Comparison of ENCODE assay signal across 8 mouse cellular contexts in genomic region chr8:126847664-126848353, GRCm38 (mm10).
A peak's percentile ranks its signal among the peaks of the same experiment; 100 is the strongest.
DNase-seq lines count a peak whose midpoint lies in the region; ATAC-seq and TF ChIP-seq lines count a peak whose summit lies in the region.

No protein-coding gene starts in this region.

- H3K27me3 ChIP-seq in midbrain, embryonic 10.5 days (ENCODE audit: low read depth, poor library complexity, severe bottlenecking) = no peaks in the 10 kb centered on the region
- H3K27me3 ChIP-seq in midbrain, embryonic 14.5 days (ENCODE audit: control insufficient read depth, insufficient read depth, low read length) = no peaks in the 10 kb centered on the region
- H3K27me3 ChIP-seq in heart, postnatal 0 days (ENCODE audit: control insufficient read depth, insufficient read depth, low read length) = no peaks in the 10 kb centered on the region
- no peaks in the 10 kb centered on the region for H3K27me3 ChIP-seq in forebrain, embryonic 13.5 days
- H3K27me3 ChIP-seq in kidney, embryonic 16.5 days (ENCODE audit: insufficient read depth, low read length) = no peaks in the 10 kb centered on the region

- no peak overlapping the region for H3K4me3 ChIP-seq in midbrain, embryonic 10.5 days
- H3K4me3 ChIP-seq in midbrain, embryonic 14.5 days (replicated peaks; ENCODE audit: low read depth, low read length) = no peak overlapping the region
- H3K4me3 ChIP-seq in heart, postnatal 0 days (ENCODE audit: low read depth, low read length) = no peak overlapping the region
- no peak overlapping the region for H3K4me3 ChIP-seq in forebrain, embryonic 13.5 days
- no peak overlapping the region for H3K4me3 ChIP-seq in kidney, embryonic 16.5 days (ENCODE audit: low read length)

- no peak overlapping the region for H3K9ac ChIP-seq in midbrain, embryonic 14.5 days (replicated peaks; ENCODE audit: low read length)
- H3K9ac ChIP-seq in heart, postnatal 0 days (replicated peaks; ENCODE audit: low read depth, low read length) = no peak overlapping the region
- no peak overlapping the region for H3K9ac ChIP-seq in forebrain, embryonic 13.5 days
- no peak overlapping the region for H3K9ac ChIP-seq in kidney, embryonic 16.5 days (replicated peaks; ENCODE audit: low read length)

- no peak for TF ChIP-seq EP300 in heart, postnatal 0 days (IDR thresholded peaks at IDR 0.05; ENCODE audit: low read depth)

- WGBS in midbrain, embryonic 10.5 days = 82% methylated on average over 8 of the region's 8 CpGs
- 81% methylated on average over 8 of the region's 8 CpGs for WGBS in midbrain, embryonic 14.5 days
- 42% methylated on average over 8 of the region's 8 CpGs for WGBS in heart, postnatal 0 days
- WGBS in forebrain, embryonic 13.5 days = 82% methylated on average over 8 of the region's 8 CpGs
- WGBS in kidney, embryonic 16.5 days = 55% methylated on average over 8 of the region's 8 CpGs

- H3K4me2 ChIP-seq in midbrain, embryonic 14.5 days (ENCODE audit: low read length) = no peak overlapping the region
- no peak overlapping the region for H3K4me2 ChIP-seq in heart, postnatal 0 days (ENCODE audit: low read depth, low read length)
- no peak overlapping the region for H3K4me2 ChIP-seq in forebrain, embryonic 13.5 days
- H3K4me2 ChIP-seq in kidney, embryonic 16.5 days (replicated peaks; ENCODE audit: low read depth, low read length) = no peak overlapping the region

- no peaks in the 10 kb centered on the region for H3K9me3 ChIP-seq in midbrain, embryonic 10.5 days (replicated peaks)
- no peaks in the 10 kb centered on the region for H3K9me3 ChIP-seq in midbrain, embryonic 14.5 days (ENCODE audit: control insufficient read depth, low read length)
- no peaks in the 10 kb centered on the region for H3K9me3 ChIP-seq in heart, postnatal 0 days (replicated peaks; ENCODE audit: control insufficient read depth, low read length)
- H3K9me3 ChIP-seq in forebrain, embryonic 13.5 days (replicated peaks) = no peaks in the 10 kb centered on the region
- no peaks in the 10 kb centered on the region for H3K9me3 ChIP-seq in kidney, embryonic 16.5 days (ENCODE audit: low read length)

- TF ChIP-seq CTCF in heart, postnatal 0 days (IDR thresholded peaks at IDR 0.05; ENCODE audit: low read depth) = no peak

- no peaks in the 10 kb centered on the region for H3K36me3 ChIP-seq in midbrain, embryonic 10.5 days
- H3K36me3 ChIP-seq in midbrain, embryonic 14.5 days (ENCODE audit: control insufficient read depth, insufficient read depth, low read length) = no peaks in the 10 kb centered on the region
- H3K36me3 ChIP-seq in heart, postnatal 0 days (replicated peaks; ENCODE audit: control insufficient read depth, insufficient read depth, low read length) = no peaks in the 10 kb centered on the region
- no peaks in the 10 kb centered on the region for H3K36me3 ChIP-seq in forebrain, embryonic 13.5 days (ENCODE audit: poor library complexity, severe bottlenecking)
- H3K36me3 ChIP-seq in kidney, embryonic 16.5 days (ENCODE audit: insufficient read depth, low read length) = no peaks in the 10 kb centered on the region

- no peak for ATAC-seq in midbrain, embryonic 14.5 days (ENCODE audit: low FRiP score, low TSS enrichment)
- ATAC-seq in heart, postnatal 0 days (ENCODE audit: insufficient read depth, low read depth) = no peak
- ATAC-seq in megakaryocyte, adult 5-6 weeks (ENCODE audit: poor library complexity, severe bottlenecking) = peak; percentile 16
- ATAC-seq in forebrain, embryonic 13.5 days = no peak
- no peak for ATAC-seq in kidney, embryonic 16.5 days (ENCODE audit: low FRiP score, low TSS enrichment)

- peak overlapping the region; percentile 67 for H3K27ac ChIP-seq in midbrain, embryonic 10.5 days (replicated peaks)
- H3K27ac ChIP-seq in midbrain, embryonic 14.5 days (replicated peaks; ENCODE audit: low read depth, low read length) = no peak overlapping the region
- peak overlapping the region; percentile 83; the same call in 1 of the 2 replicates for H3K27ac ChIP-seq in heart, postnatal 0 days (ENCODE audit: low read depth)
- H3K27ac ChIP-seq in forebrain, embryonic 13.5 days = no peak overlapping the region
- H3K27ac ChIP-seq in kidney, embryonic 16.5 days (ENCODE audit: low read length) = no peak overlapping the region

- no peak for DNase-seq in midbrain, embryonic 10.5 days (ENCODE audit: low spot score)
- DNase-seq in midbrain, embryonic 14.5 days = no peak
- DNase-seq in heart, postnatal 0 days (ENCODE audit: low spot score) = no peak
- peak; percentile 92 for DNase-seq in thymus, postnatal 4 days
- DNase-seq in layer of hippocampus, postnatal 10 days (ENCODE audit: low spot score in 2 of 2) = no peak

- peaks cover 29% of the 10 kb centered on the region for H3K4me1 ChIP-seq in midbrain, embryonic 10.5 days
- no peaks in the 10 kb centered on the region for H3K4me1 ChIP-seq in midbrain, embryonic 14.5 days (ENCODE audit: control insufficient read depth, insufficient read depth, low read length)
- H3K4me1 ChIP-seq in heart, postnatal 0 days (ENCODE audit: control insufficient read depth, insufficient read depth) = peaks cover 24% of the 10 kb centered on the region
- H3K4me1 ChIP-seq in forebrain, embryonic 13.5 days = no peaks in the 10 kb centered on the region
- peaks cover 24% of the 10 kb centered on the region for H3K4me1 ChIP-seq in kidney, embryonic 16.5 days (ENCODE audit: insufficient read depth, low read length)

Comparison
In these comparisons a context has a peak if more than half of its experiments do, and no peak if none do; other contexts are left out.
1. H3K27ac ChIP-seq: peak in midbrain, embryonic 10.5 days (single experiment) and heart, postnatal 0 days (single experiment); none in midbrain, embryonic 14.5 days (single experiment), forebrain, embryonic 13.5 days (single experiment) and kidney, embryonic 16.5 days (single experiment).